Mouse (Mus musculus): ENCODE results near the gene Alg11.

DNA sequence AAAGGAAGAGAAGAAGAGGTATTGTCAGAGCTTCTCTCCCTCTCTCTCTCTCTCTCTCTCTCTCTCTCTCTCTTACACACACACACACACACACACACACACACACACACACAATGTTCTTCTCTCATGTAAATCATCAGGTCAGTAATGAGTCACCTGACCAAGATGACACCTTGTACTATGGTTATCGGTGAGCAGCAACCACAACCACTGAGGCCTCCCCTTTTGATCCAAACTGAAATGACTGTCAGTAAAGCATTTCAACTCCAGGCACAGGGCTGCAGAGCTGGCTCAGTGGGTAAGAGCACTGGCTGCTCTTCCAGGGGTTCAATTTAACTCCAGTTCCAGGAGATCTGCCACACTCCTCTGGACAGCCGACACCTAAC lies 5.0 kb upstream of the Alg11 start:
- TF ChIP-seq ZNF384 (IDR thresholded peaks at IDR 0.05; ENCODE audit: low read depth, low read length) (no peak), MAFK (IDR thresholded peaks at IDR 0.05; ENCODE audit: insufficient read depth, low read depth, low read length) (no peak), CHD2 (IDR thresholded peaks at IDR 0.05; ENCODE audit: low read depth, low read length) (no peak), HCFC1 (IDR thresholded peaks at IDR 0.05; ENCODE audit: borderline replicate concordance, insufficient read depth, low read length) (no peak), ZC3H11A (IDR thresholded peaks at IDR 0.05; ENCODE audit: borderline replicate concordance, low read depth, low read length) (no peak)

All from ES-E14 (cell line).